Mouse (Mus musculus) macrophage (primary cell): ENCODE measurements at regions not wholly inside any gene's neighbourhood (a gene's known extent, or its start where the extent isn't known, plus 50 kb on each side); places are given as distances from the start of the nearest gene placed in this dataset.

Source experiments
- H3K27ac ChIP-seq: fragments of 350-480 bp; formaldehyde crosslinking; 2 replicates; pipeline ENCODE4 v1.9.0; 2021
- H3K36me3 ChIP-seq: fragments of 350-480 bp; formaldehyde crosslinking; 2 replicates; pipeline ENCODE4 v1.9.0; 2021; ENCODE audit errors: inconsistent target
- H3K4me3 ChIP-seq: fragments of 350-480 bp; formaldehyde crosslinking; 2 replicates; pipeline ENCODE4 v1.9.0; 2021; ENCODE audit errors: inconsistent target
- H3K79me2 ChIP-seq: fragments of 350-480 bp; formaldehyde crosslinking; 2 replicates; pipeline ENCODE4 v1.9.0; 2021; ENCODE audit errors: inconsistent target
- WGBS: methylation state at CpG from one replicate; pipeline ENCODE4 v1.1.7; 2026; ENCODE audit warnings: inconsistent platforms; ENCODE audit not compliant: missing documents; 5-methylcytosine and 5-hydroxymethylcytosine counted together

DNA sequence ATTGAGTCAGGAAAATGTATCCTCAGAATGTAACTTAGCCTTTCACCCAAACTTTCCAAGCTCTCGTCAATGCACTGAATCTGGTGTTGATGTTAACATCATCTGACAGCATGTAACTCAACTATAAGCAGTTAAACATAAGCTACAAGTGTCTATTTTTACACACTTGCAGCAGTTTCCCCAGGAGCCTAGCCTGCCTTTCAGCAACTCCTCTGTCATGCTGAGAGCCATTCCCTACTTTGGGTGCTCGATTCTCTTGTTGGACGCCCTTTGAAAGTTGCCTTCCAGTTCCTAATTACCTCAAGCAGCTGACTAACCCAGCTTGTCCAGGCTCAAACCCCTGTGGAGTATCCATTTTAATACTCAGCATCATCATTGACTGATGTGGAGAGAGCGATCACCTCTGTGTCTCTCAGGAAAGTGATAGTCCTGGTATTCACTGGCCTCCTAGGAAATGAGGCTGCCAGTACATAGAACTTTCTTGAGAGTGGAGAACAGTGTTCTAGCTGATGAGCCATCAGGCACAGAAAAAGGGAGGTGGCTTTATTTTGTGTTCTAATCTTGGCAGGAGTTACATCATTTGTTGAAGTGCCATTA is 396.8 kb upstream of the Acvr2a start:
- Histone ChIP-seq H3K36me3 (no peaks in the 10 kb centered on the region), H3K27ac (no peak overlapping the region), H3K4me3 (no peak overlapping the region), H3K79me2 (no peaks in the 10 kb centered on the region)
- 97% methylated on average over 4 of the region's 4 CpGs for WGBS

DNA sequence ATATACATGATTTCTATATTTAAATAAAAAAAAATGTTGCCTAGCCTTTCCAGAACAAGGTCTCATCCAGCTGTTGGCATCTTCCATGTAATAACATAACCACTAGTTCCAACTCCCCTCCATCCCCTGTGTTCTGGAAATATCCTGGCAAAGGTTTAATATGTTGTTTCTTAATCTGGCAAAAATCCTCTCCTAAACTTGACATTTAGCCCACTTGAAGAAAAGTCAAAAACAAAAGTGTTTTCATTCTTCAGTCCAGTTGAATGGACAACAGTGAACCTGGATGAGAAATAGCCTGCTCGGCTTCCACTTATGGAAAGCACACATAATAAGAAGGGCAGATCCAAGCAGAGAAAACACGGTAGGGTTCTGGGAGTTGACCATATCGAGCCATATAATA is 393.1 kb upstream of the Acvr2a start:
- WGBS = 97% methylated on average over 3 of the region's 3 CpGs
- Histone ChIP-seq H3K36me3 (no peaks in the 10 kb centered on the region), H3K4me3 (no peak overlapping the region), H3K27ac (no peak overlapping the region), H3K79me2 (no peaks in the 10 kb centered on the region)

DNA sequence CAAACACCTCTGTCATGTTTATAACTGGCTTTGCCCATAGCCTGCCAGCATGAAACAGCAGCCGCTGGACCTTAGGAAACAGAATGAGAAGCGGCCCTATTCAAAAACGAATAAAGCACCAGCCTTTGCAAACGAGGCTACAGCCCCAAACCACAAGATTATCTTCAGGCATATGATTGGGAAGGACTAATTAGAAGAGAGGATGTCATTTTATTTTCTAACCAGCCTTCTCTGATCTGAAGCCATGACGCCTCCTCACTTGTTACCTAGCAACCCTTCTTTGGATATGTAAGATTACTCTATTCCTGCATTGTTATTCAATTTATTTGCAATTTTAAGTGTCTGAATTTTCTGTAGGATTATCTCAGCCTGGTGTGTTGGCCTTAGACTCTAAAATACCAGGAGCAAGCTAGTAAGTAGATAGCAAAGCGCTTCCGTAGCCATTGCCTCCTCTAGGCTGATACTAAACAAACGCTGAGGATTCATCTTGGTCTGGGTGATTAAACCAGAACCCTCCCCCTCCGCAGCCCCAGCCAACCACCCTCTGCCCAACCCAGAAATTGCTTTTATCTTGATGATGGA is 390.0 kb upstream of the Acvr2a start:
- WGBS = 88% methylated on average over 9 of the region's 9 CpGs
- Histone ChIP-seq H3K79me2 (no peaks in the 10 kb centered on the region), H3K27ac (no peak overlapping the region), H3K4me3 (no peak overlapping the region), H3K36me3 (no peaks in the 10 kb centered on the region)

DNA sequence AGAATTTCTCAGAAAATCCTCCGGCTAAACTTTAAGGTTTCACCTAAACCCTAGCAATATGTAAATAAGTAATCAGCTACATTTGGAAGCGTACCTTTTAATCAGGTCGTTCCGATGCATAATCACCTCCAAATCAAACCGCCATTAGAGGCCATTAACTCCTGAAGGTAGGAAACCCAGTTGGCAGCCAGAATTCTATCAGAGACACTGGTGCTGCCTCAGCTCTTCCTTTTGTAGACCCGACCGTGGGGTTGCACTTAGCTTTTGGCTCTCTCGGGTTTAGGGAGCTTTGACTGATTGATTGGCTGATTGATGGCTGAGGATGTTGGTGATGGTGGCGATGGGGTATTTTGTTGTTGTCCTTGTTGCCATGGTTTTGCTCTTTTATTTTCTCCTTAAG is 389.3 kb upstream of the Acvr2a start:
- H3K27ac ChIP-seq = no peak overlapping the region
- no peaks in the 10 kb centered on the region for H3K36me3 ChIP-seq
- no peaks in the 10 kb centered on the region for H3K79me2 ChIP-seq
- H3K4me3 ChIP-seq = no peak overlapping the region
- 94% methylated on average over 9 of the region's 9 CpGs for WGBS

DNA sequence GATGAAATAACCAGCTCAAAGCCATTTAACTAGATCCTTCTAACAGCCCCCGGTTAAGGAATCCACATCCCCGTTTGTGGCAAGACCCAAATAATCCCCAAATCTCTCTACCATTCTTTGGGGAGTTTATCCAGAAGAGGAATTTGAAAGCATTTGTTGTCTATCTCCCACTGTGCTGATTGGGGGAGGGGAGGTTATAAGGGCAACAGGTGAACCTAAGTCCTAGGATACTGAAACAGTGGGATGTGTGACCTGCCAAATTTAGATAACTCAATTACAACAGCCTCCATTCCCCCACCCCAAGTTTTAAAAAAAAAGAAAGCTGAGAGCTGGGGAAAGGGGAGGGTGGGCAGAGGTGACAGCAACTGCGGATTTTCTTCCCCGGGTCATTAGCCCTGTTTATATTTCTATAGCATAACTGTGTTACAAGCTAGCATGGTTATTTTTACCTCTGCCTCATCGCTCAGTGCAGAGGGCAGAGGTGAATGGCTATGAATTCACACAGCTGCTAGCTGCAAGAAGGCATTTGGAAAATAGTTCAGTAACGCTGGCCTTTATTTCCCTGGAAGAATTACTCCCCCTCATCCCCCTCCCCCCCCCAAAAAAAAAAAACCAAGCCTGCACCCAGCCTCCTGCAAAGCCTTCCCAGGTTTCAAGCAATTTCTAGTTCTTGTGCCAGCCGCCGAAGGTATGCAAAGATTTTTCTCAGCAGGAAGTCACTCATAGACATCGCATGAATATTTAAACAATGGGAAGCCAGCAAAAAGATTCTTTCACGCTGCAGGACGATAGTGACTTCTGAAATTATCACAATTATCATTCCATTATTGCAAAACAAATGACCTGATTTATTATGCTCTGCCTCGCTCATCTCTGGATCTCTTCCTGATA is 388.5 kb upstream of the Acvr2a start:
- Histone ChIP-seq H3K4me3 (no peak overlapping the region), H3K79me2 (no peaks in the 10 kb centered on the region), H3K27ac (no peak overlapping the region), H3K36me3 (no peaks in the 10 kb centered on the region)
- 93% methylated on average over 12 of the region's 12 CpGs for WGBS

DNA sequence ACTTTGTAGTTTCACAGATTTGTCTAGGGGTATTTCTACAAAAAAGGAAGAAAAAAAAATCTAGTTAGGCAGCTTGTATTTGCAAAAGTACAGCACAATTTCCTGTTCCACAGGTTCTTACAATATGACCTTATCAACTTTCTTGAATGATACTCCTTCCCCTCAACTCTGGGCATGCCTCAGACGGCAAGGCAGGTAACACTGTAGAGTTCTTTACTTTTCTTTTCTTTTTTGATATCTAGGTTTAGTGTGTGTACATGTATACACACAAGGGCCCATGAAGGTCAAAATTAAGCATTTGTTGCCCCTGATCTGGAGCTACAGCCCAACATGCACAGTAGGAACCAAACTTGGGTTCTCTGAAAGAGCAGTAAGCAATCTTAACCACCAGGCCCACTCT is 381.4 kb upstream of the Acvr2a start:
- no peaks in the 10 kb centered on the region for H3K36me3 ChIP-seq
- no peaks in the 10 kb centered on the region for H3K79me2 ChIP-seq
- H3K4me3 ChIP-seq = no peak overlapping the region
- WGBS = 50% methylated on average over 1 of the region's 1 CpGs
- H3K27ac ChIP-seq = no peak overlapping the region

DNA sequence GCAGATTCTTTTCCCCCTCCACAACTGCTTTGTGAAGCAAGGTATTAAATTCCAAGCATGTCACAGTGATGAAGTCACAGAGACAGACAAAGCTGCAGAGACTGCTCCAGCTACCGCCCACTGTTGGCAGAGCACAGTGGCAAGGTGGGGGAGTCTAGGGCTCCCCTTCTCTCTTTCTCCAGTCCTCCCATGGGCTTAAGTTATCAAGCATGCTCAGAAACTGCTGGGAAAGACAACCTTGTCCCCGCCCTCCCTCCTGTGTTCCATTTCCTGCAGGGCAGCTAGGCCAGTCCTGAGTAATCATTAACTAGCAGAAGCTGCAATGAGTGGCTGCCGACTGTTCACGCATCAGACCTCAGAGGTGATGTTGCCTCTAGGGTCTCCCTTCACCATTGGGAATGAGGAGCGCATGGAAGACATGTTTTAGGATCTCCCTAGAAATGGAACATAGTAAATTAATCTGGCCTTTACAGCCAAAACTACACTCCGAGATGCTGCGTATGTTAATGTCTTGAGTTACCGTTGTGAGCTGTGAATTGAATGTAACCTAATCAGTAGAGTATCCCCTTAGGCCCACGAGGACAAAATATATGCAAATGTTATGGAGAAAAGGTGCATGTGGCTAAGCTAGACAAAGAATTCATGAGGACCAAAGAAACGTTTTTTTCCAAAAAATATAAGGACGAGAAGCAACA is 372.5 kb upstream of the Acvr2a start:
- no peaks in the 10 kb centered on the region for H3K36me3 ChIP-seq
- no peaks in the 10 kb centered on the region for H3K79me2 ChIP-seq
- WGBS = 87% methylated on average over 11 of the region's 11 CpGs
- no peak overlapping the region for H3K27ac ChIP-seq
- H3K4me3 ChIP-seq = no peak overlapping the region

DNA sequence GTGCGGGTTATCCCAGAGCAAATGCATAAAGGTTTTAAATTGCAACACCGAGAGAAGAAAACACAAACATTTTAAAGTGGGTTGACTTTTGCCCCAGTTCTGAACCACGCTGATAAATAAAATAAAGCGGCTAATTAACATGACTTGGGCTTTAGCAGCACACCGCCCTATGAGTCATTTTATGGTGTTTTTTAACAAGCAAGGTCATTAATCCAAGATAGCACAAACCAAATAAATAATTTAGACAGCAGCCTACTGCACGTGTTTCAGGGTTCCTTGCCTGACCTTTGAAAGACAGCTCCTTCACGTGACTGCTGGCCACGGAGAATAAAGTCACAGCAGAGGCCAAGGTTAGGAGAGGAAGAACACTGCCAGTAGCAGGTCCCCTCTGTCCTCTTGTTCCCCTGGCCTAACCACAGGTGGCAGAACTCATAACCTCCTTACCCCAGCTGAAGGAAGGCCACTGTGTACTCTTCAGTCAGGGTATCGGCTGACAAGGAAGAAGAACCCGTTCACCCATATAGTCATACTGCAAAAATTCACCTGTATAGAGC is 371.8 kb upstream of the Acvr2a start:
- H3K79me2 ChIP-seq = no peaks in the 10 kb centered on the region
- 67% methylated on average over 10 of the region's 10 CpGs for WGBS
- H3K36me3 ChIP-seq = no peaks in the 10 kb centered on the region
- H3K4me3 ChIP-seq = no peak overlapping the region
- H3K27ac ChIP-seq = no peak overlapping the region

DNA sequence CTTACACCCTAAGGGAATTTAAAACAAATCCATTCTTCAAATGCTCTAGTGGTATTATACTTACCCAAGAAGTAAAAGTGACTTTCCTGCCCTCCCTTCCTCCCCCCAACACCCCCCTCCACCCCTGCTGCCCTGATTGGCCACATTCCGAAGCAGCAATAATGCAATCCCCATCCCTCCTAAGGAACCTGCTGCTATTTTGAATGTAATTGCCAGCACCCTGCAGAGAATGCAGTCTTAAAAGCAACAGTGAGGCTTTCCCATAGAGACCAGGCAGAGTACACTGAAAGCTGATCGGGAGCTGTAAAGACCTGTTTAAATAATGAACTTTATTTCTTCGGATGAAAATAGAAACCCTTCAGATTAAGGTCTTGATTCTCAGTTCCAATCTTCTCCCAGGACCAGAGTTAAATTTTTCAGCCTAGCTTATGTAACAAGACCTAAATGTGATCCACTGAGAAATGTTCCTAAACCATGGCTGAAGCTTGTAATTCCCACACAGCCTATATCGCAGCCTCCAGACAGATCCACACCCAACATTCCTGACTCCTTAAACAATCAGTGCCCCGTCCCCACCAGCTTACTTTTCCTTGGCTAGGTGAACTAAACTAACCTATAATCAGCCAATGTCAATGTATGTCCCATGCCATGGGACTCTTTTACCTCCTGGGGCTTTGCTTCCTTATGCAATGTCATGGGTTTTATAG is 367.9 kb upstream of the Acvr2a start:
- 93% methylated on average over 5 of the region's 5 CpGs for whole genome bisulfite sequencing
- no peak overlapping the region for H3K27ac ChIP-seq
- H3K36me3 ChIP-seq = no peaks in the 10 kb centered on the region
- no peaks in the 10 kb centered on the region for H3K79me2 ChIP-seq
- H3K4me3 ChIP-seq = no peak overlapping the region

DNA sequence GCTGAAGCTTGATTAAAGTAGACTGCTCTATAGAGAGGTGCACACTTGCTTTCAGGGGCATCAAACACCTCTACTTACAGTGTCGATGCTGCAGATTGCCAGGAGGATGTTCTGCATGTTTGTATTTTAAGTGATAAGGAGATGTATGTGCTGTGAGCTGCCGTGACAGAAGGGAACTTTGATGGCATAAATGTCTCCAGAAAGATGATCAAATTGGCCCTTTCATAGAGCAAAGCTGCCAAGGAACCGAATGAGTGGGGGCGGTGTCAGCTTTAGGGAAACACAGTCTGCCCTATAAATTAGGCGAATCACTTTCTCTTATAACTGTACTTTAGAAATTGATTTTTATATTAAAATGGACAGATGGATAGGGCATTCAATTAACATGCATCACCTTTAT is 367.3 kb upstream of the Acvr2a start:
- Histone ChIP-seq H3K27ac (no peak overlapping the region), H3K79me2 (no peaks in the 10 kb centered on the region), H3K4me3 (no peak overlapping the region), H3K36me3 (no peaks in the 10 kb centered on the region)
- WGBS = 91% methylated on average over 5 of the region's 5 CpGs

DNA sequence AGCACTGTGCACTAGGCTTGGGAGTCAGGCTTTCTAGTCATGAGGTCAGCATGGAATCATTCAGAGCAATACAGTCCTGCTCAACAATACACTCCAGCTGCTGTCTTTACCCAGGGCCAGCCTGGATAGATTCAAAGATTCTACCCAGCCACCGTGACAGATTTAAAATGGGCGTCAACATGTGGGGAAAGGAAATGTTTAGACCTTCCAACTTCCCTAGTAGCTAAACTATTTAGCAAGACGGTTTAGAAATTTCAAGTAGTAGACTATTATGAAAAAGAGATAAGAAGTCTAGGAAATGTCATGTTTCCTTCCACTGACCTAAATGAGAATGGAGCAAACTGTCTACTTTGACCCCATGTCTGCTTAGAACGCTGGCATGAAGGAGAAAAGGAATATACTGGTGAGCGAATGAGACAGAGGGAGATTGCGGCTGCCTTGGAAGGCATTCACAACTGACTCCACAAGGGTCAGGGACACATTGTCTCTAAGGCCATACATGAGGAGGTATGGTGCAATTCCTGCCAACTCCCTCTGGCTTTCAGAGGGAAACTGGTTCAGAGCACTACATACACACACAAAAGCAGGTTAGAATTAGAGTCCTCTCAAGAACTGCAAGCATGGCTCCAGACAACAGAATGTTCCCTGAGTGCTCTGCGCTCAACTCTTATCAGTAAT is 364.6 kb upstream of the Acvr2a start:
- Histone ChIP-seq H3K27ac (no peak overlapping the region), H3K36me3 (no peaks in the 10 kb centered on the region), H3K4me3 (no peak overlapping the region), H3K79me2 (no peaks in the 10 kb centered on the region)
- 61% methylated on average over 7 of the region's 7 CpGs for WGBS

DNA sequence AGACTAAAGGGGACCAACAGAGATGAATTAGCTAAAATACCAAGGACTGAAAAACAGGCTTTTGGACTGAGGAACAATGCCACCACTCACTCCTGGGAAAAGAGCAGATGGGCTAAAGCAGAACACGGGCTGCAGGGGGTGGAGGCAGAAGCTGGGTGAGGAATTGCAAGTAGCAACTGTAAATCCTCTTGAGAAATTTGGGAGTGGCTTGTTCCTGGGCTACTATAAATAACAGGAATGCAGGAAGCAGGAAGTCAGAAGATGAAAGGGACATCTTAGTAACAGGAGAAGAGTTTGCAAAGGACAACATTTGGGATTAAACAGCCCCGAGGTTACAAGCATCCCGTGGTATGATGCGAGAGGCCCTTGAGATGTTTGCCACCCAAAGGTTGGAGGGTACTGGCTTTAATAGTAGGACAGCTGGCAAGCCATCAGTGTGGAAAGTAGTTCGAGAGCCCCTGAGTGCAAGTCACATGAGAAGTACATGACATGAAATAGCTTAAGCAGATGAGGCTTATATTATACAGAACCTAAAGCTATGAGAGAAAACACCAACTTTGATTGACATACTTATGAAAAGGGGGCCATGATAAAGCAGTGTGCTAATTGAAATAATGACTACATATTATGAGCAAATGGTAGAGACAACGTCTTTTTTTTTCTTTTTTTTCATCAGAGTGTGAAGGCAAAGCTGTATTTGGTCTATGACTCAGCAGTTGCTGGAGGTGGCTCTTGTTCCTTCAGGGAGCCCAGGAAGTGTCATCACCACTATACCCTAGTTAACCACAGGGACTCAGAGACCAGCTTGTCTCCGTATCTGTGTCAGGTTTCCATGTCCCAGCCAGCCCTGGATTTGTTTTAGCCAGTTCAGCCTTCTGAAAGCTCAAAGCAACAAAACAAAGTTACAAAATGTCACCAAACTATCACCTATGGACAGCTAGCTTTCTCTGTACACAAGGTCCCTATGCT is 357.6 kb upstream of the Acvr2a start:
- WGBS = 36% methylated on average over 7 of the region's 7 CpGs
- H3K79me2 ChIP-seq = no peaks in the 10 kb centered on the region
- H3K27ac ChIP-seq = peak overlapping the region; percentile 42
- no peak overlapping the region for H3K4me3 ChIP-seq
- no peaks in the 10 kb centered on the region for H3K36me3 ChIP-seq

DNA sequence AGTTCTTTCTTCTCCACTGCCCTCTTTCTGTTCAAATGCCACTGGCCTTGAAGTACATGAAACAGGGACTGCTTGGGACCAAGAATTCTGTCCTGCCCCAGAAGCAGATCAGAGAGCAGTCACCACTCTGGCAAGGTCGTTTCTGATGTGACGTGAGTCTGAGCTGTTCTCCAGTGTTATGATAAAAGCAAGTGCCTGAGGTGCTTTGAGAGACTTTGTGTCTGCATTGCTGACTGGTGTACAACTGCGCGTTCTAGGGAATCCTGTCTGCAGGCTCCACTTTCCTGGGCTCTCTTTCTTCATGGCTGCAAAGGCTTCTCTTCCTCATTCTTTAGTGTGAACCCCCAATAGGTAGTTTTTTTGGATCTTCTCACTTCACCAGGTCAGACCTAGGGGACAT is 356.8 kb upstream of the Acvr2a start:
- 84% methylated on average over 4 of the region's 4 CpGs for WGBS
- H3K79me2 ChIP-seq = no peaks in the 10 kb centered on the region
- H3K36me3 ChIP-seq = no peaks in the 10 kb centered on the region
- H3K4me3 ChIP-seq = no peak overlapping the region
- peak overlapping the region; percentile 42; the same call in 1 of the 2 replicates for H3K27ac ChIP-seq
